Mouse (Mus musculus) ES-E14 (cell line): ENCODE data around the gene E130311K13Rik. TPM values are rescaled to one million over a fixed set of nuclear protein-coding genes. Genes with fewer than 3 reads are reported as not detected.
A peak's percentile ranks its signal among the peaks of the same experiment; 100 is the strongest.

ENCODE experiments used
- DNase-seq: peaks from one replicate; pipeline ENCODE4 v3.0.0-alpha.2; 2013; ENCODE audit warnings: low read depth, low spot score
- H3K27ac ChIP-seq: 2 replicates; pipeline ENCODE4 v1.5.1; 2012; ENCODE audit warnings: low read depth, mild to moderate bottlenecking, low read length, moderate library complexity, mixed read lengths; ENCODE audit not compliant: poor library complexity, insufficient read depth, severe bottlenecking
- H3K36me3 ChIP-seq: 2 replicates; pipeline ENCODE4 v1.6.1; 2012; ENCODE audit warnings: mild to moderate bottlenecking, low read length, moderate library complexity, mixed read lengths; ENCODE audit not compliant: control insufficient read depth, poor library complexity, insufficient read depth, severe bottlenecking
- H3K4me1 ChIP-seq, 2 experiments: fragments of 150-350 bp in 1 of 2; sonication (generic) in 1 of 2; 2 replicates each; pipeline ENCODE4 v1.6.1; 2012; ENCODE audit warnings: low read length in 2 of 2, mild to moderate bottlenecking in 1 of 2, mixed read lengths in 1 of 2; ENCODE audit not compliant: control insufficient read depth in 2 of 2, insufficient read depth in 2 of 2, poor library complexity in 1 of 2
- H3K4me3 ChIP-seq, 2 experiments: fragments of 150-350 bp in 1 of 2; sonication (generic) in 1 of 2; 2 replicates each; pipeline ENCODE4 v1.5.1; 2012; ENCODE audit warnings: low read length in 2 of 2, low read depth in 1 of 2, mild to moderate bottlenecking in 1 of 2, mixed read lengths in 1 of 2; ENCODE audit not compliant: insufficient read depth in 1 of 2, poor library complexity in 1 of 2, severe bottlenecking in 1 of 2
- H3K9ac ChIP-seq: 2 replicates; pipeline ENCODE4 v1.6.1; 2012; ENCODE audit warnings: low read depth, mild to moderate bottlenecking, low read length, mixed read lengths; ENCODE audit not compliant: poor library complexity, insufficient read depth, severe bottlenecking
- H3K9me3 ChIP-seq: fragments of 150-350 bp; sonication (generic); 2 replicates; pipeline ENCODE4 v1.6.1; 2012; ENCODE audit warnings: low read depth, mild to moderate bottlenecking, low read length; ENCODE audit not compliant: control insufficient read depth, insufficient read depth
- CHD2 ChIP-seq: IDR thresholded peaks from 2 replicates; pipeline ENCODE4 v1.6.1; 2014; ENCODE audit warnings: mild to moderate bottlenecking, low read depth, low read length, inconsistent platforms
- HCFC1 ChIP-seq: IDR thresholded peaks from 2 replicates; pipeline ENCODE4 v1.6.1; 2012; ENCODE audit warnings: low read length, inconsistent platforms, borderline replicate concordance; ENCODE audit not compliant: insufficient read depth
- MAFK ChIP-seq: IDR thresholded peaks from 2 replicates; pipeline ENCODE4 v1.6.1; 2014; ENCODE audit warnings: mild to moderate bottlenecking, low read depth, low read length, inconsistent platforms; ENCODE audit not compliant: insufficient read depth
- ZC3H11A ChIP-seq: IDR thresholded peaks from 2 replicates; pipeline ENCODE4 v1.6.1; 2012; ENCODE audit warnings: low read depth, mild to moderate bottlenecking, inconsistent platforms, low read length, borderline replicate concordance
- ZNF384 ChIP-seq: IDR thresholded peaks from 2 replicates; pipeline ENCODE4 v1.6.1; 2012; ENCODE audit warnings: low read depth, low read length, inconsistent platforms
- in situ Hi-C, 2 experiments: fragments of 600-800 bp; cut with MboI; formaldehyde crosslinking; loops; one replicate each; pipeline ENCODE4 v1.15.1; 2025; ENCODE audit warnings: low sequenced_read_pairs in 2 of 2, inconsistent platforms in 1 of 2; ENCODE audit not compliant: unreplicated experiment in 2 of 2
- total RNA-seq: library from RNA; depleted of rRNA; stranded (reverse); fragments of 300-350 nt; gene quantifications from 2 replicates; pipeline ENCODE4 v1.2.3, GENCODE M21; 2012

Gene E130311K13Rik
- total RNA-seq, 1 experiment = 3.4 TPM

DNA sequence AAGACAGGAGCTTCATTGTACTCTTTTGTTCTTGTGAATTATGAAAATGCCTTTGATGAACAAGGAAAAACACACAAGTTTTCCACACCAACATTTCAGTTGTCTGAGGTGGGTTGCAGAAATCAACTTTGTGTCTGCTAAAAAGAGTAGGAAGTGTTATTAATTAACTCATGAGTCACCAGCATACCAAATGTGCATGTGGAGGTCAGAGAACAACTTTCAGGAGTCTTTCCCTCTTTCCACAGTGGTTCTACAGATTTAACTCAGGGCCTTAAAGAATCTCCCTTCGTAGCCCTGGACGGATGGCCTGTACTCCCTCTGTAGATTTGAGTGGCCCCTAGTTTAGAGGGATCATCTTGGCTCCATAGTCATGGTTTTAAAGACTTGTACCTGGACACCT lies 25.1 kb downstream of the E130311K13Rik start:
- no peak overlapping the region for H3K27ac ChIP-seq

GRCm38 (mm10) chr3:63900021-63900571 lies 29.2 kb downstream of the E130311K13Rik start:
- Histone ChIP-seq H3K9ac (no peak overlapping the region), H3K27ac (no peak overlapping the region), H3K4me1 (no peaks in the 10 kb centered on the region), H3K4me3 (peak overlapping the region; percentile 35 to 70; a peak in 3 of 4 replicates), H3K9me3 (no peaks in the 10 kb centered on the region), H3K36me3 (no peaks in the 10 kb centered on the region)
- peak; percentile 38 for DNase-seq
- in situ Hi-C loops = no loop called here
- no peak for TF ChIP-seq ZC3H11A
- no peak for TF ChIP-seq CHD2
- no peak for TF ChIP-seq MAFK
- no peak for TF ChIP-seq HCFC1
- TF ChIP-seq ZNF384 = no peak

More for the DNA sequence above, 25.1 kb downstream of the E130311K13Rik start:
- in situ Hi-C loops = no loop called here
- Histone ChIP-seq H3K9ac (no peak overlapping the region), H3K4me1 (0 out of 4 replicates have a peak, but pooled peaks cover 0 to 2% of the 10 kb centered on the region in 2 experiments), H3K4me3 (no peak overlapping the region), H3K9me3 (no peaks in the 10 kb centered on the region), H3K36me3 (no peaks in the 10 kb centered on the region)
- TF ChIP-seq HCFC1 = no peak
- no peak for TF ChIP-seq CHD2
- TF ChIP-seq ZC3H11A = no peak
- TF ChIP-seq ZNF384 = no peak
- no peak for TF ChIP-seq MAFK
- DNase-seq = no peak

DNA sequence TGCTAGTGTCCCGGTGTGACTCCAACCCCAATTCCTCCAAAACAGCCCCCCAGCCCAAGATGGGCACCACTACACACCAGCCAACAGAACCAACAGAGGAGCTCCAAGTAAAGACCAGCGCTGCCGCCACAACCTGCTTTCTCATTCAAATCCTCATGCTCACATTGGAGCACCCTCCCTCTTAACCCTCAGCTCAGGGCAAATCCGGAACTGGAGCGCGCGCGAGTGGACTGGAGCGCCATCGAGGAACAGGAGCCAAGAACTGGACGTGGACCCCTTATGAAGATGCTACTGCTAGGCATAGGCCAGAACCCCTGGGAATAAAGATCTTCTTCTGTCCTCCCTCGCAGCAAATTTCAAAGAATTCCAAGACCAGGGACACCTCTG lies 30.0 kb downstream of the E130311K13Rik start, which contains the start of gene Plch1:
Gene Plch1 (minus strand): TSS at position 164 of the 387 bp plus-strand sequence.
- no peaks in the 10 kb centered on the region for H3K36me3 ChIP-seq
- no peak within 1 kb of the TSS for H3K27ac ChIP-seq
- TF ChIP-seq MAFK = no peak
- no peak for TF ChIP-seq ZC3H11A
- no peak for TF ChIP-seq HCFC1
- DNase-seq = peak; percentile 68
- peak within 1 kb of the TSS; percentile 70 to 77 for H3K4me3 ChIP-seq
- H3K4me1 ChIP-seq = no peaks in the 10 kb centered on the region
- in situ Hi-C loops = no loop called here
- no peaks in the 10 kb centered on the region for H3K9me3 ChIP-seq
- peak within 1 kb of the TSS; percentile 80 for H3K9ac ChIP-seq

GRCm38 (mm10) chr3:63898581-63899308 lies 30.5 kb downstream of the E130311K13Rik start:
- Histone ChIP-seq H3K27ac (no peak overlapping the region), H3K4me3 (peak overlapping the region; percentile 70 to 77), H3K36me3 (no peaks in the 10 kb centered on the region), H3K4me1 (no peaks in the 10 kb centered on the region), H3K9ac (peak overlapping the region; percentile 80), H3K9me3 (no peaks in the 10 kb centered on the region)
- DNase-seq = peak; percentile 74
- in situ Hi-C loops = no loop called here
- TF ChIP-seq ZNF384 = no peak
- no peak for TF ChIP-seq MAFK
- no peak for TF ChIP-seq ZC3H11A
- TF ChIP-seq CHD2 = no peak
- no peak for TF ChIP-seq HCFC1
